Mouse (Mus musculus) stomach, embryonic 14.5 days (tissue): ENCODE measurements around the gene Cracr2a. TPM values are rescaled to one million over a fixed set of nuclear protein-coding genes. Genes with fewer than 3 reads are reported as not detected.

Experiments used
- ATAC-seq: fragments of 200-750 bp; cut with Nextera tagmentation; 2 replicates; pipeline ENCODE4 v1.8.0; 2017; ENCODE audit warnings: low read depth, moderate TSS enrichment; ENCODE audit not compliant: insufficient number of reproducible peaks, insufficient read depth, low FRiP score
- H3K27ac ChIP-seq: fragments of 300-500 bp; sonication (generic); 2 replicates; pipeline ENCODE4 v1.5.1; 2014; ENCODE audit warnings: mild to moderate bottlenecking, low read length, moderate library complexity, mixed read lengths
- H3K27me3 ChIP-seq: fragments of 300-500 bp; sonication (generic); 2 replicates; pipeline ENCODE4 v1.6.1; 2014; ENCODE audit warnings: low read length, control low read depth, mixed read lengths; ENCODE audit not compliant: control insufficient read depth, insufficient read depth
- H3K36me3 ChIP-seq: fragments of 300-500 bp; sonication (generic); 2 replicates; pipeline ENCODE4 v1.6.1; 2014; ENCODE audit warnings: mild to moderate bottlenecking, control low read depth, low read length, moderate library complexity, mixed read lengths; ENCODE audit not compliant: control insufficient read depth, insufficient read depth
- H3K4me1 ChIP-seq: fragments of 300-500 bp; sonication (generic); 2 replicates; pipeline ENCODE4 v1.6.1; 2014; ENCODE audit warnings: low read length, control low read depth, mixed read lengths; ENCODE audit not compliant: control insufficient read depth, insufficient read depth
- H3K4me2 ChIP-seq: fragments of 300-500 bp; sonication (generic); replicated peaks from 2 replicates; pipeline ENCODE4 v1.6.1; 2014; ENCODE audit warnings: low read depth, low read length, control low read depth
- H3K4me3 ChIP-seq: fragments of 300-500 bp; sonication (generic); 2 replicates; pipeline ENCODE4 v1.5.1; 2014; ENCODE audit warnings: low read depth, low read length, control low read depth
- H3K9ac ChIP-seq: fragments of 300-500 bp; sonication (generic); replicated peaks from 2 replicates; pipeline ENCODE4 v1.6.1; 2014; ENCODE audit warnings: low read depth, mild to moderate bottlenecking, control low read depth, low read length, moderate library complexity, mixed read lengths
- H3K9me3 ChIP-seq: fragments of 300-500 bp; sonication (generic); 2 replicates; pipeline ENCODE4 v1.6.1; 2016; ENCODE audit warnings: low read depth, low read length, control low read depth; ENCODE audit not compliant: control insufficient read depth
- WGBS: fragments of 180-500 bp; shearing (Covaris S2); extraction: QIAGEN DNeasy Blood & Tissue Kit; methylation state at CpG from one replicate; pipeline ENCODE4 v1.1.7; 2014; 5-methylcytosine and 5-hydroxymethylcytosine counted together
- polyA plus RNA-seq: library from polyadenylated mRNA; unstranded; fragments of >200 nt; fragmentation: Nextera tagmentation; extraction: Ambion mirVana; gene quantifications from 2 replicates; pipeline ENCODE4 v1.2.1, GENCODE M21; 2014

Gene Cracr2a
- polyA plus RNA-seq, 1 experiment from 2014 or later = 2.1 TPM

DNA sequence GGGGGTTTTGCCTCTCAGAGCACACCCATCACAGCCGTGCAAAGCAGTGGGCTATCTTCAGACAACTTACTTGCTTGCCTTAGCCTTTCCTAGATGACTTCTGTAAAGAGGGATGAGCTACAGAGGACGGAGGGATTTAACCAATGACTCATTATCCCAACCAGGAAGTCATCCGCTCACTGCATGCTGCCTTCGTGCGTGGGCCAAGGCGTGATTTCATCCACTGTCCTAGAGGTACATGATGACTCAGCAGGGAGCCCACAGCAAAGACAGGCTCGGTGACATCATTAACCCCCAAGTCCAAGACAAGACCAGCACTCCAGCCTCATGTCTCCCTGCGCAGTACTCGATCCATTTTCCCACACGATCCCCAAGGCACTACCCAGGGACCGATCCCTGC lies 96.0 kb downstream of the Cracr2a start:
- no peak overlapping the region for H3K9ac ChIP-seq
- no peaks in the 10 kb centered on the region for H3K27me3 ChIP-seq
- no peak overlapping the region for H3K4me2 ChIP-seq
- 0 out of 2 replicates have a peak, but pooled peaks cover 3% of the 10 kb centered on the region for H3K9me3 ChIP-seq
- no peaks in the 10 kb centered on the region for H3K4me1 ChIP-seq
- 93% methylated on average over 11 of the region's 11 CpGs for WGBS
- ATAC-seq = no peak
- no peak overlapping the region for H3K27ac ChIP-seq
- no peak overlapping the region for H3K4me3 ChIP-seq
- H3K36me3 ChIP-seq = no peaks in the 10 kb centered on the region

DNA sequence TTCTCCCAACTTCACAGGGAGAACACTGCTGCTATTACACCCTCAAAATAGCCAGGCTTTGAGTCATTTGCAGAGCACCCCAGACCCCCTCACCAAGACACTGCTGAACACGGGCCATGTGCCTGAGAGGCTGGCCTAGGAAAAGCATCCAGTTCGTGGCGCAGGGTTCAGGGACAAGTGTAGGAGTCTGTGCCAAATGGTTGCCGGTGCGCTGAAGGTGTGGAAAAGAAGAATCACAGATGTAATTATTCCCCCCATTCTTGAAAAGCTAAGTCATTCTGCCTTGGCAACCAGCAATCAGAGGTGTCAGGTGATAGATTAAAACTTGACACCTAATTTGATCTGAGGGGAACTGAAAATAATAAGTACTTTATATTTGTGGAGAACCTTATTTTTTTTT lies 98.3 kb downstream of the Cracr2a start:
- H3K4me2 ChIP-seq = no peak overlapping the region
- no peak overlapping the region for H3K27ac ChIP-seq
- H3K9me3 ChIP-seq = no peaks in the 10 kb centered on the region
- H3K4me3 ChIP-seq = no peak overlapping the region
- no peak overlapping the region for H3K9ac ChIP-seq
- ATAC-seq = no peak
- WGBS = 79% methylated on average over 5 of the region's 5 CpGs
- no peaks in the 10 kb centered on the region for H3K27me3 ChIP-seq
- H3K4me1 ChIP-seq = no peaks in the 10 kb centered on the region
- no peaks in the 10 kb centered on the region for H3K36me3 ChIP-seq

DNA sequence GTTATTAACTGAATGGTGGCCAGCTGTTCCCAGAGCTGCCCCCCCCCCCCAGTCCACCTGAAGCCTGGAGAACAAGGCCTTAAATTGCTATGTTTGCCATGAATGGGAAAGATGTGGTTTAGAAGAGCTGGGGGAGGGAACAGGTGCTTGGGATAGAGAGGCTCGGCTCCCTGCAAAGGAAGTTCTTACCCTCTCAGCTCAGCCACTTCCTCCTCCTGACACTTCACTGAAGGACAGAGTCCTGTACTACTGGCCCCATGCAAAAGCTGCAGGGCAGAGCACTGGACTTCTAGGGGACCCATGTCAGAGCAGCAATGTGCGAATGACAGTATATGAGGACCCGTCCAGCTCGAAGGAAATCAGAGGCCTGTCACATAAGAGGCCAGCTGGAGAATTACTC lies 98.8 kb downstream of the Cracr2a start:
- 80% methylated on average over 4 of the region's 4 CpGs for WGBS
- Histone ChIP-seq H3K4me3 (no peak overlapping the region), H3K4me2 (no peak overlapping the region), H3K4me1 (no peaks in the 10 kb centered on the region), H3K36me3 (no peaks in the 10 kb centered on the region), H3K27me3 (no peaks in the 10 kb centered on the region), H3K9me3 (no peaks in the 10 kb centered on the region), H3K9ac (no peak overlapping the region), H3K27ac (no peak overlapping the region)
- no peak for ATAC-seq

DNA sequence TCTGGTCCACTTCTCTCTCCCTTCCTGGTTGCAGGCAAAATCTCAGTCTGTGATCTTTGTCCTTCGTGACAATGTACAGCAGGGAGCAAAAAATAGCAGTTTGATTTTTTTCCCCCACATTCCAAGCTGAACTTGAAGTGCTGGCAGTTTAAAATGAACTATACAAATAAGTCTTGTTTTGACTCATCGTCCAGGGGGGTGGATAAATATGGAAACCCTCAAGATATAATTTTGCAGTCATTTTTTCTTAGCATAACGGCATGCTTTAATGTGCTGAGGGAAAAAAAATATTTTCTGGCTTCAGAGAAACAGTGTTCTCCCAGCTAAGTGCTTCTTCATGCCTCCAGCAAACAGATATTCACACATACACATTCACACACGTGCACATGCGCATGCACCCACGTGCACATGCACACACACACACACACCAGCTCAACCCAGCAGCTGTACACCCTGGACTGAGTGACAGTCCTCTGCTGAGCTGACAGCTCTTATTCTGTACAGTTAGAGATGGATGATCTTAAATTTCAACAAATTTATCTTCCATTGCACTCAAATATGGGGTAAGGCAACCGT lies 100.7 kb downstream of the Cracr2a start:
- no peaks in the 10 kb centered on the region for H3K9me3 ChIP-seq
- no peaks in the 10 kb centered on the region for H3K36me3 ChIP-seq
- H3K4me1 ChIP-seq = no peaks in the 10 kb centered on the region
- H3K4me2 ChIP-seq = no peak overlapping the region
- no peak overlapping the region for H3K27ac ChIP-seq
- no peak overlapping the region for H3K4me3 ChIP-seq
- 82% methylated on average over 7 of the region's 7 CpGs for WGBS
- H3K9ac ChIP-seq = no peak overlapping the region
- no peaks in the 10 kb centered on the region for H3K27me3 ChIP-seq
- ATAC-seq = no peak

DNA sequence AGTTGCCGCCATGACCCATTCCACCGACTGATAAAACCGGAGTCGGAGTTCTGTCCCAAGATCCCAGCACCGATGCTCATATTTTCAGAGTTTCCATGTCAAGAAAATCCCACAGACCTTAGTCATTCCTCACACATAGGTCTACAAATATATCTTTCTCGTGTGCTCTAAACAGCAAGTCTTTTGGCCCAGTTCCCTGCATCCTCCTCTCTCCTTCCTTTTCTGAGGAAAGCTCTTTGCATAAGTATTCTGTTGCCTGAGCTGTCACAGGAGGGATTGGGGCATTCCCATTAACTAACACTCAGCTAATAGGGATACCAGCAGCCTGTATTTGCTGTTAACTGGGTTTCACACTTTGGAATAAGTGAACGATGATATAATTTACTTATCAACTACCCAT lies 102.1 kb downstream of the Cracr2a start:
- 77% methylated on average over 7 of the region's 7 CpGs for WGBS
- H3K27me3 ChIP-seq = no peaks in the 10 kb centered on the region
- ATAC-seq = no peak
- H3K9me3 ChIP-seq = no peaks in the 10 kb centered on the region
- H3K4me3 ChIP-seq = no peak overlapping the region
- no peak overlapping the region for H3K4me2 ChIP-seq
- H3K4me1 ChIP-seq = no peaks in the 10 kb centered on the region
- H3K36me3 ChIP-seq = no peaks in the 10 kb centered on the region
- no peak overlapping the region for H3K27ac ChIP-seq
- H3K9ac ChIP-seq = no peak overlapping the region

DNA sequence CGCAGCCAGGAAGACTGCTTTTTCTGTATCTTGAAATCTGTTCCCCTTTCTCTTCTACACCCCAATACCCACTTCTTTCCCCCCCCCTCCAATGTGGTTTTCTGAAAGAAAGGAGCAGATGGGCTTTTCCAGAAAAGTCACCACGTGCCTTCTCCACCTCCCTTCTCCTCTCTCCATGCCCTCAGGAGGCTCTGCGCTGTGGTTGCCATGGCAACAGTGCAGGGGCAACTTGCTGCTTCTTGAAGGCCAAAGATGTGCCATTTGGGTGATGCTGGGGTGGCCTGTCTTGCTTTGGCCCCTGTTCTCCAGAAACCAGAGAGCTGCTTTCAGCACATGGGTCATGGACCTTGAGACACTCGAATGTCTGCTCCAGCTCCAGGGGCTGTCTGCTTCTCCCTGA lies 108.2 kb downstream of the Cracr2a start:
- no peak overlapping the region for H3K4me3 ChIP-seq
- no peaks in the 10 kb centered on the region for H3K4me1 ChIP-seq
- 65% methylated on average over 4 of the region's 4 CpGs for WGBS
- ATAC-seq = no peak
- no peak overlapping the region for H3K9ac ChIP-seq
- no peaks in the 10 kb centered on the region for H3K9me3 ChIP-seq
- H3K27me3 ChIP-seq = no peaks in the 10 kb centered on the region
- H3K36me3 ChIP-seq = no peaks in the 10 kb centered on the region
- no peak overlapping the region for H3K4me2 ChIP-seq
- H3K27ac ChIP-seq = no peak overlapping the region

DNA sequence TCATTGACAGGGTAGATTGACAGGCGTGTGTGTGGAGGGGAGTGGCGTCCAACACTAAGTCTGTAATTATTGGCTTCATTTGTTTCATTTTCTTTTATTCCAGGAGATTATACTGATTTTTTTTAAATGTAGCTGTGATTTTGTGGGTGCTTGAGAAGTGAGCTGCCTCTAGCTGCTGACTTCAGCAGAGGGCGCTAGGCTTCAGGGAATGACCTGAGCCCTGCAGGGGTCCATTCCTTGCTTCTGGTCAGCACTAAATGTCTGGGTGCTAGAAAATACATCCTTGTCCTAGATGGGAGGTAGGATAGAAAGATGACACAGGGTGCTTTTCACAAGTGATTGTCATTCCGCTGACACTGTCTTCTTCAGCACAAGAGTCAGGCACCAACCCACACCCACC lies 108.9 kb downstream of the Cracr2a start:
- H3K9ac ChIP-seq = no peak overlapping the region
- no peaks in the 10 kb centered on the region for H3K9me3 ChIP-seq
- no peak for ATAC-seq
- no peak overlapping the region for H3K27ac ChIP-seq
- H3K27me3 ChIP-seq = no peaks in the 10 kb centered on the region
- H3K4me1 ChIP-seq = no peaks in the 10 kb centered on the region
- 95% methylated on average over 4 of the region's 4 CpGs for WGBS
- H3K4me3 ChIP-seq = no peak overlapping the region
- H3K4me2 ChIP-seq = no peak overlapping the region
- no peaks in the 10 kb centered on the region for H3K36me3 ChIP-seq

DNA sequence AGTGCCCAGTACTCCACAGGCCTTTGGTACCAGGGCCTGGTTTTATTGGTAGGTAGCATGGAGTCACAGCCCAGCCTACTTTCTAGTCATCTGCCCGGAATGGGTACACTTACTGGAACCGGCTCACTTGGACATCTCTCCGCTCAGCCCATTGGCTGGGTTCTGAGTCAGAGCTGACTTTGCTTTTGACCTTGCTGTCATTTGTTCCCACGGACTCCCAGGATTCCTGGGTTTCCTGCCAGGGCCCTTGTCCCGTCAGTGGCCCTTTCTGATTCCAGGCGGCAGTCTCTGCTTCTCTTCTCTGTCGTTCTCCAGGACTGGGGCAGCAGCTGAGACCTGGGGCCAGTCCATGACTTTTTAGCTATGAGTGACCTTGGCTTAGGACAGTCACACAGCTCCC lies 110.9 kb downstream of the Cracr2a start:
- Histone ChIP-seq H3K4me2 (no peak overlapping the region), H3K4me1 (no peaks in the 10 kb centered on the region), H3K9me3 (no peaks in the 10 kb centered on the region), H3K27ac (no peak overlapping the region), H3K27me3 (no peaks in the 10 kb centered on the region), H3K36me3 (no peaks in the 10 kb centered on the region), H3K9ac (no peak overlapping the region), H3K4me3 (no peak overlapping the region)
- ATAC-seq = no peak
- 73% methylated on average over 7 of the region's 7 CpGs for WGBS

DNA sequence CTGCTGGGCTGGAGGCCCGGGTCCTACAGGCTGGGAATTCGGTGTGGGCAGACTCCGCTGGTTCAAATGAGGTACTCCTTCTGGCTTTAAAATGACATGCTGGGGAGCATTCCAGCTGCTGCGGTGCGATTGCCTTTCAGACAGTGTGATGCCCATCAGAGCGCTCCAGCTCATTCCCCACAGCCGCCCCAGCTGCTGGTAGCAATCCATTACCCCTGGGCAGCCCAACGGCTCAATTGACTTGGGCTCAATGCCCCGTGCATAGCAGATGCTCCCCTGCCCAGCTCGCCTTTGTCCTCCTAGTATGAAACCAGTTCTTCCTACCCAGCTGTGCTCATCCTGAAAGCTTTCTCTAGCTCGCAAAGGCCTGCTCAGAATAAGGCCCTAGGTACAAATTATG lies 115.7 kb downstream of the Cracr2a start:
- WGBS = 84% methylated on average over 11 of the region's 11 CpGs
- H3K27ac ChIP-seq = no peak overlapping the region
- ATAC-seq = no peak
- H3K4me2 ChIP-seq = no peak overlapping the region
- H3K4me3 ChIP-seq = no peak overlapping the region
- no peaks in the 10 kb centered on the region for H3K36me3 ChIP-seq
- H3K27me3 ChIP-seq = no peaks in the 10 kb centered on the region
- H3K4me1 ChIP-seq = no peaks in the 10 kb centered on the region
- no peak overlapping the region for H3K9ac ChIP-seq
- H3K9me3 ChIP-seq = no peaks in the 10 kb centered on the region
